Mouse (Mus musculus) lung, embryonic 16.5 days (tissue): ENCODE measurements at regions not wholly inside any gene's neighbourhood (a gene's known extent, or its start where the extent isn't known, plus 50 kb on each side); places are given as distances from the start of the nearest gene placed in this dataset.

Source experiments
- ATAC-seq: fragments of 200-750 bp; cut with Nextera tagmentation; 2 replicates; pipeline ENCODE4 v1.8.0; 2017; ENCODE audit warnings: low read depth, mild to moderate bottlenecking, moderate library complexity
- H3K27ac ChIP-seq: fragments of 300-500 bp; sonication (generic); 2 replicates; pipeline ENCODE4 v1.5.1; 2014; ENCODE audit warnings: mild to moderate bottlenecking, control low read depth, low read length
- H3K27me3 ChIP-seq: fragments of 300-500 bp; sonication (generic); 2 replicates; pipeline ENCODE4 v1.6.1; 2014; ENCODE audit warnings: low read depth, low read length, mixed read lengths; ENCODE audit not compliant: control insufficient read depth, insufficient read depth
- H3K36me3 ChIP-seq: fragments of 300-500 bp; sonication (generic); 2 replicates; pipeline ENCODE4 v1.6.1; 2014; ENCODE audit warnings: low read length; ENCODE audit not compliant: control insufficient read depth, insufficient read depth
- H3K4me1 ChIP-seq: fragments of 300-500 bp; sonication (generic); replicated peaks from 2 replicates; pipeline ENCODE4 v1.6.1; 2014; ENCODE audit warnings: low read length, mixed read lengths; ENCODE audit not compliant: control insufficient read depth, insufficient read depth
- H3K4me2 ChIP-seq: fragments of 300-500 bp; sonication (generic); 2 replicates; pipeline ENCODE4 v1.6.1; 2014; ENCODE audit warnings: low read depth, low read length, control low read depth
- H3K4me3 ChIP-seq: fragments of 300-500 bp; sonication (generic); 2 replicates; pipeline ENCODE4 v1.5.1; 2014; ENCODE audit warnings: mild to moderate bottlenecking, low read length, control low read depth
- H3K9ac ChIP-seq: fragments of 300-500 bp; sonication (generic); 2 replicates; pipeline ENCODE4 v1.6.1; 2014; ENCODE audit warnings: low read length, control low read depth
- H3K9me3 ChIP-seq: fragments of 300-500 bp; sonication (generic); 2 replicates; pipeline ENCODE4 v1.6.1; 2016; ENCODE audit warnings: low read length; ENCODE audit not compliant: control insufficient read depth
- WGBS: fragments of 180-500 bp; shearing (Covaris S2); extraction: QIAGEN DNeasy Blood & Tissue Kit; methylation state at CpG from one replicate; pipeline ENCODE4 v1.1.7; 2014; 5-methylcytosine and 5-hydroxymethylcytosine counted together

GRCm38 (mm10) chr14:24652591-24652990, 165.7 kb downstream of the Rps24 start:
- H3K9me3 ChIP-seq: no peaks in the 10 kb centered on the region
- H3K27me3 ChIP-seq: no peaks in the 10 kb centered on the region
- ATAC-seq: no peak
- no peaks in the 10 kb centered on the region for H3K4me1 ChIP-seq
- 63% methylated on average over 2 of the region's 2 CpGs for WGBS
- no peak overlapping the region for H3K4me2 ChIP-seq
- H3K9ac ChIP-seq: no peak overlapping the region
- no peaks in the 10 kb centered on the region for H3K36me3 ChIP-seq
- H3K27ac ChIP-seq: no peak overlapping the region
- H3K4me3 ChIP-seq: no peak overlapping the region

- Histone ChIP-seq H3K27ac (no peak overlapping the region), H3K4me2 (no peak overlapping the region), H3K27me3 (no peaks in the 10 kb centered on the region), H3K9ac (no peak overlapping the region), H3K36me3 (no peaks in the 10 kb centered on the region), H3K9me3 (no peaks in the 10 kb centered on the region), H3K4me1 (no peaks in the 10 kb centered on the region), H3K4me3 (no peak overlapping the region)
- no peak for ATAC-seq
- 46% methylated on average over 9 of the region's 9 CpGs for WGBS
Measured at GRCm38 (mm10) chr14:24655580-24655979, 168.7 kb downstream of the Rps24 start.

DNA sequence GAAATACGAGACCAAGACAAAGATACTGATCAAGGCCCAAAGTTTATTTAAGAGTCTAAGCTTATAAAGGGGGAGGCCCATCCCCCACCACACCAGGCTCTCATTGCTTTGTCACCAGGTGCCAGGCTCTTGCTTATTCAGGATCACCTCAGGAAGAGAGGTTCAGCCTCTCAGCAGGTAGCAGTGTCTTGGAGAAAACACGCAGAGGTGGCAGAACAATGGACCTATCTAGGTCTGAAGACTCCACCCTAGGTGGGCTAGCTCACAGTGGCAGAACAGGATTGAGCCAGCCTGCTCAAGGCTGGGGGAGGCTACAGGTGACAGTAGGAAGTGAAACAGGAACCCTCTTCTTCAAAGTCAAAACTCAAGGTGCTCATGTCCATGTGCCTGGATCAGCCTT, 174.9 kb downstream of the Rps24 start:
- H3K4me2 ChIP-seq: no peak overlapping the region
- H3K9ac ChIP-seq: no peak overlapping the region
- no peak overlapping the region for H3K27ac ChIP-seq
- H3K27me3 ChIP-seq: no peaks in the 10 kb centered on the region
- no peaks in the 10 kb centered on the region for H3K4me1 ChIP-seq
- no peak overlapping the region for H3K4me3 ChIP-seq
- no peaks in the 10 kb centered on the region for H3K36me3 ChIP-seq
- ATAC-seq: no peak
- H3K9me3 ChIP-seq: no peaks in the 10 kb centered on the region
- WGBS: 49% methylated on average over 2 of the region's 2 CpGs

GRCm38 (mm10) chr14:24665210-24665609, 178.3 kb downstream of the Rps24 start:
- H3K4me3 ChIP-seq: no peak overlapping the region
- ATAC-seq: no peak

More at GRCm38 (mm10) chr14:24665210-24665609, 178.3 kb downstream of the Rps24 start:
- no peaks in the 10 kb centered on the region for H3K27me3 ChIP-seq
- H3K4me2 ChIP-seq: no peak overlapping the region
- no peaks in the 10 kb centered on the region for H3K9me3 ChIP-seq
- H3K4me1 ChIP-seq: no peaks in the 10 kb centered on the region
- WGBS: 87% methylated on average over 4 of the region's 4 CpGs
- no peak overlapping the region for H3K27ac ChIP-seq
- H3K36me3 ChIP-seq: no peaks in the 10 kb centered on the region
- no peak overlapping the region for H3K9ac ChIP-seq
